Mouse (Mus musculus): ENCODE measurements around the gene Pou5f1.
A peak's percentile ranks its signal among the peaks of the same experiment; 100 is the strongest.
"Not testable (repeated sequence)": the region's sequence is repeated elsewhere in the genome, so short reads cannot be mapped to it uniquely, and the experiment has no call there.

Gene Pou5f1

GRCm38 (mm10) chr17:35505776-35506175 lies at the start of gene Pou5f1:
Gene Pou5f1 (plus strand): TSS chr17:35506018.
- DNase-seq: no peak

GRCm38 (mm10) chr17:35458247-35458646 lies 47.6 kb upstream of the Pou5f1 start:
- not testable (repeated sequence) for DNase-seq

- not testable (repeated sequence) for DNase-seq
Observed at GRCm38 (mm10) chr17:35460513-35461341, 45.1 kb upstream of the Pou5f1 start.

- not testable (repeated sequence) for DNase-seq
Observed at GRCm38 (mm10) chr17:35465651-35466050, 40.2 kb upstream of the Pou5f1 start.

- DNase-seq: not testable (repeated sequence)
Observed at GRCm38 (mm10) chr17:35468936-35469335, 36.9 kb upstream of the Pou5f1 start.

GRCm38 (mm10) chr17:35469842-35470751 lies 35.7 kb upstream of the Pou5f1 start, which contains the start of gene H2-Q10:
Gene H2-Q10 (plus strand): TSS chr17:35470089.
- DNase-seq: no peak

- DNase-seq: peak; percentile 11
Observed at GRCm38 (mm10) chr17:35484066-35484465, 21.8 kb upstream of the Pou5f1 start.

GRCm38 (mm10) chr17:35485702-35486101 lies 20.1 kb upstream of the Pou5f1 start:
- DNase-seq: no peak

- no peak for DNase-seq
Observed at GRCm38 (mm10) chr17:35486726-35487125, 19.1 kb upstream of the Pou5f1 start.

- no peak for DNase-seq
Observed at GRCm38 (mm10) chr17:35488041-35488440, 17.8 kb upstream of the Pou5f1 start.

- no peak for DNase-seq
Observed at GRCm38 (mm10) chr17:35490320-35490719, 15.5 kb upstream of the Pou5f1 start.

- no peak for DNase-seq
Observed at GRCm38 (mm10) chr17:35497124-35497523, 8.7 kb upstream of the Pou5f1 start.

- DNase-seq: no peak
Observed at GRCm38 (mm10) chr17:35502226-35502625, 3.6 kb upstream of the Pou5f1 start.

GRCm38 (mm10) chr17:35502762-35503161 lies 3.1 kb upstream of the Pou5f1 start:
- DNase-seq: no peak

- DNase-seq: no peak
Observed at GRCm38 (mm10) chr17:35503849-35504248, 2.0 kb upstream of the Pou5f1 start.

GRCm38 (mm10) chr17:35504628-35505481 lies 963 bp upstream of the Pou5f1 start:
- DNase-seq: no peak

GRCm38 (mm10) chr17:35506881-35507280 lies 1.1 kb downstream of the Pou5f1 start:
- no peak for DNase-seq

- DNase-seq: no peak
Observed at GRCm38 (mm10) chr17:35507556-35508260, 1.9 kb downstream of the Pou5f1 start.

GRCm38 (mm10) chr17:35508279-35508678 lies 2.5 kb downstream of the Pou5f1 start:
- DNase-seq: not testable (repeated sequence)

- DNase-seq: no peak
Observed at GRCm38 (mm10) chr17:35509284-35509683, 3.5 kb downstream of the Pou5f1 start.

GRCm38 (mm10) chr17:35512916-35513626 lies 7.3 kb downstream of the Pou5f1 start:
- no peak for DNase-seq

All from cerebellum, adult 9-11 months (tissue).